Mouse (Mus musculus): Measurements from ENCODE around the gene Amigo3.

DNA sequence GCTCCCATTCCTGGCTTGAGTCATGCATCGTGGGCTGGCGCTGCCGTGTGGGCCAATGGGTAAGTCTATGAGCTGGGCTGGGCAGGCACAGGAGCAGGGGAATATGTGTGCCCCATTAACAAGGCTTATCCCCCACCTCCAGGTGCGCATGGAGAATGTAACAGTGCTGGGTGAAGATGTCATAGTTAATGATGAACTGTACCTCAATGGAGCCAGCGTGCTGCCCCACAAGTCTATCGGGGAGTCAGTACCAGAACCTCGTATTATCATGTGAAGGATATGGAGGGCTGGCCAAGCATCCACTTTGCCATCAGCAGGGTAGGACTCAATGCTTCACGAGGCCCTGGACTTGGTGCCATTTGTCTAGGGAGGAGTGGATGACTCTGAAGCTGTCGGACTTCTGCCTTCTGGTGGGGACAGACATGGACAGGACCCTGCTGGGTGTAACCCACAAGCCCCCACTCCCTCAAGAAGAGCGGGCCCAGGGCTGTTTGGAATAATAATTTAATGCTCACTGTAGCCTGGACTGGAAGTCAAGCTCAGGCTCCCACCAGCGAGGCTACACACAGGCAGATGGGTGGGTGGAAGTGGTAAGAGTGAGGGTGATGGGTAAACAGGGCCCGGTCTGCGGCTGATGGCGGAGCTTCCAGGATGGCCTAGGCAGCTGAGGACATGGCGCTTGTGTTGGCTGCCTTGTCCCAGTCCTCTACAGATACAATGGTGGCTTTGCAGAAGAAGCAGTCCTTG lies 1.6 kb upstream of the Amigo3 start:
- no peak for TF ChIP-seq CTCF (IDR thresholded peaks at IDR 0.05; ENCODE audit: low read depth, low read length)
- TF ChIP-seq GATA1 (IDR thresholded peaks at IDR 0.05; ENCODE audit: borderline replicate concordance, low read length), result no peak
- TF ChIP-seq TAL1 (conservative IDR thresholded peaks at IDR 0.05; ENCODE audit: low read depth, low read length), result no peak

All from G1E (cell line).